Mouse (Mus musculus): Measurements from ENCODE around the gene Cyb5r4. TPM values are rescaled to one million over a fixed set of nuclear protein-coding genes. Genes with fewer than 3 reads are reported as not detected.

The Cyb5r4 gene
- total and polyA plus RNA-seq, 3 experiments = 37.5 to 121 (median 80.6) TPM

DNA sequence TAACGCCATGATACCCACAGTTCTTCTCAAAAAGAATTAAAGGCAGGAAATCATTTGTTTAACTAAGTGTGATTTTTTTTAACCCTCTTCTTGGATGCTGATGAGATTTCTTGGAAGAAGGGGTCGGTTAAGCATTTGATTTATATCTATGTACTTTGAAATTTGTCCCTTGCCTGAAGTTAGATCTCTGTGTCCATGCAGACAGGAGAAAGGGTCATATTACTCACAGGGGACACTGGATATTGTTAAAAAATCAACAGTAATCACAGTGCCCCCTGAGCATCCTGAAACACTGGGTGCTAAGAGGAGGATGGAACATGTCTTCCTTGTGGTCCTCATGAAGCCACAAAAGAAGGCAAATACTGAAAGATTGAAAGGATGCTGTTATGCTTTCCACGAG lies 37.2 kb upstream of the Cyb5r4 start:
- Histone ChIP-seq H3K79me2 (replicated peaks; ENCODE audit: control insufficient read depth, extremely low read depth, insufficient read depth, poor library complexity, severe bottlenecking) (no peaks in the 10 kb centered on the region), H3K4me2 (ENCODE audit: insufficient read depth, low read depth, poor library complexity, severe bottlenecking) (no peak overlapping the region), H3K27ac (ENCODE audit: insufficient read depth, low read depth) (no peak overlapping the region), H3K9me3 (replicated peaks; ENCODE audit: low read length) (no peaks in the 10 kb centered on the region), H3K9ac (ENCODE audit: insufficient read depth, low read depth) (no peak overlapping the region), H3K4me3 (replicated peaks in 1 of 3; ENCODE audit: low read depth in 2 of 3, low read length in 2 of 3, poor library complexity in 1 of 3) (no peak overlapping the region), H3K27me3 (replicated peaks) (no peaks in the 10 kb centered on the region), H3K4me1 (ENCODE audit: control insufficient read depth in 1 of 2, insufficient read depth in 2 of 2) (peaks cover 9 to 12% of the 10 kb centered on the region in 2 experiments), H3K36me3 (replicated peaks in 1 of 2; ENCODE audit: control insufficient read depth in 1 of 2, insufficient read depth in 1 of 2, low read length in 1 of 2) (no peaks in the 10 kb centered on the region)
- TF ChIP-seq MAFK (IDR thresholded peaks at IDR 0.05; ENCODE audit: insufficient replicate concordance, low read length) (no peak), ETS1 (conservative IDR thresholded peaks at IDR 0.05; ENCODE audit: low read depth, low read length) (no peak), CTCF (conservative IDR thresholded peaks at IDR 0.05 in 1 of 2, IDR thresholded peaks at IDR 0.05 in 1 of 2; ENCODE audit: low read depth in 2 of 2, low read length in 2 of 2) (no peak), MEF2A (IDR thresholded peaks at IDR 0.05; ENCODE audit: borderline replicate concordance, low read depth, low read length) (no peak), KAT2A (IDR thresholded peaks at IDR 0.05; ENCODE audit: insufficient replicate concordance, low read length) (no peak), SIN3A (IDR thresholded peaks at IDR 0.05; ENCODE audit: low read length) (no peak), CHD2 (IDR thresholded peaks at IDR 0.05; ENCODE audit: low read length) (no peak), GABPA (IDR thresholded peaks at IDR 0.05; ENCODE audit: insufficient replicate concordance, low read depth, low read length) (no peak), IRF4 (IDR thresholded peaks at IDR 0.05; ENCODE audit: low read depth, low read length) (no peak)
- dilution Hi-C loops (cut with MboI; ENCODE audit: extremely low pct_ligation_motif_present, extremely low pct_unique_long_range_greater_than_20kb, low sequenced_read_pairs) = no loop called here
- DNase-seq (ENCODE audit: extremely low read depth) = no peak
- in situ Hi-C loops (cut with MboI; ENCODE audit: low pct_ligation_motif_present, low pct_unique_long_range_greater_than_20kb, low sequenced_read_pairs) = no loop called here

DNA sequence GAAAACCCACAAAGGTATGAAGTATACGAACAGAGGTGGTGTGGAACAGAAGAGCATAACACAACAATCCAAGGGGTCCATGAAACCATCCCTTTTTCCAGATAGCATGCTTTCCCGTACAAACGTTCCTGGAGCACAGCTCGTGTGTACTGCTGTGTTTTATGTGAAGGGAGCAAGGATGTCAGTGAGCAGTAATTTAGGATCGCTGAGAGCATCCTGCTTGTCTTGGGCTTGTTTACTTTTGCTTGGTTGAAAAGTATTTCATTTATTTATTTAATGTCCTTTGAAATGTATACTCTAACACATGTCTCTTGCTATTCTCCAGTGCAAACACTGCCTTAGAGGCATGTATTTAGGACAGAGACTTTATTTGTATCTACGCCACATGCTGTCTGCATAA lies 36.7 kb upstream of the Cyb5r4 start:
- Histone ChIP-seq H3K9me3 (replicated peaks; ENCODE audit: low read length) (no peaks in the 10 kb centered on the region), H3K4me1 (ENCODE audit: control insufficient read depth in 1 of 2, insufficient read depth in 2 of 2) (peaks cover 7 to 10% of the 10 kb centered on the region in 2 experiments), H3K9ac (ENCODE audit: insufficient read depth, low read depth) (no peak overlapping the region), H3K4me2 (ENCODE audit: insufficient read depth, low read depth, poor library complexity, severe bottlenecking) (no peak overlapping the region), H3K79me2 (replicated peaks; ENCODE audit: control insufficient read depth, extremely low read depth, insufficient read depth, poor library complexity, severe bottlenecking) (no peaks in the 10 kb centered on the region), H3K36me3 (replicated peaks in 1 of 2; ENCODE audit: control insufficient read depth in 1 of 2, insufficient read depth in 1 of 2, low read length in 1 of 2) (no peaks in the 10 kb centered on the region), H3K27ac (ENCODE audit: insufficient read depth, low read depth) (no peak overlapping the region), H3K27me3 (replicated peaks) (no peaks in the 10 kb centered on the region), H3K4me3 (replicated peaks in 1 of 3; ENCODE audit: low read depth in 2 of 3, low read length in 2 of 3, poor library complexity in 1 of 3) (no peak overlapping the region)
- in situ Hi-C loops (cut with MboI; ENCODE audit: low pct_ligation_motif_present, low pct_unique_long_range_greater_than_20kb, low sequenced_read_pairs) = no loop called here
- dilution Hi-C loops (cut with MboI; ENCODE audit: extremely low pct_ligation_motif_present, extremely low pct_unique_long_range_greater_than_20kb, low sequenced_read_pairs) = no loop called here
- DNase-seq (ENCODE audit: extremely low read depth) = no peak
- TF ChIP-seq JUND (conservative IDR thresholded peaks at IDR 0.05; ENCODE audit: low read depth, low read length) (no peak), ELF1 (IDR thresholded peaks at IDR 0.05; ENCODE audit: low read depth, low read length) (no peak), JUN (IDR thresholded peaks at IDR 0.05; ENCODE audit: insufficient read depth, low read depth, low read length) (no peak), MXI1 (IDR thresholded peaks at IDR 0.05; ENCODE audit: low read depth, low read length) (no peak), IRF4 (IDR thresholded peaks at IDR 0.05; ENCODE audit: low read depth, low read length) (no peak), SMC3 (IDR thresholded peaks at IDR 0.05; ENCODE audit: low read depth, low read length) (no peak), KAT2A (IDR thresholded peaks at IDR 0.05; ENCODE audit: insufficient replicate concordance, low read length) (no peak), MEF2A (IDR thresholded peaks at IDR 0.05; ENCODE audit: borderline replicate concordance, low read depth, low read length) (no peak), BHLHE40 (IDR thresholded peaks at IDR 0.05; ENCODE audit: low read depth, low read length) (no peak), RAD21 (IDR thresholded peaks at IDR 0.05; ENCODE audit: low read depth, low read length) (no peak), NELFE (IDR thresholded peaks at IDR 0.05; ENCODE audit: low read depth, low read length) (no peak), USF2 (conservative IDR thresholded peaks at IDR 0.05; ENCODE audit: low read depth, low read length) (no peak), POLR2A (IDR thresholded peaks at IDR 0.05; ENCODE audit: low read depth, low read length) (no peak), CHD2 (IDR thresholded peaks at IDR 0.05; ENCODE audit: low read length) (no peak), NRF1 (IDR thresholded peaks at IDR 0.05; ENCODE audit: low read depth, low read length) (no peak), ETS1 (conservative IDR thresholded peaks at IDR 0.05; ENCODE audit: low read depth, low read length) (no peak), TBP (conservative IDR thresholded peaks at IDR 0.05; ENCODE audit: low read depth, low read length) (no peak)
